Mouse (Mus musculus) megakaryocyte progenitor cell, adult 5-6 weeks (primary cell): ENCODE results near the gene Sbf2. TPM values are rescaled to one million over a fixed set of nuclear protein-coding genes. Genes with fewer than 3 reads are reported as not detected.

Source experiments
- total RNA-seq, 2 experiments: library from RNA; stranded (forward) in 1 of 2; stranded (reverse) in 1 of 2; fragments of 157-497, 149-512 nt in 1 of 2; fragments of 200-1000 nt in 1 of 2; gene quantifications; 2 replicates each; pipeline versions ENCODE4 v1.2.3 to v1.2.4; 2015 to 2017

Sbf2 gene
- total RNA-seq, 2 experiments from 2014 or later: 0.46 to 1.6 TPM

Other genes starting within 250 kb of the Sbf2 start
- gene Adm, start 12.7 kb upstream of the Sbf2 start, total RNA-seq (2015): not detected in 2 replicates
- not detected in 2 replicates for gene Adm, start 12.7 kb upstream of the Sbf2 start, total RNA-seq (2017)
- gene Ampd3, start 153.3 kb upstream of the Sbf2 start, total RNA-seq (2015): 8.6 and 9.1 TPM in 2 replicates
- 3.8 and 10.8 TPM in 2 replicates for gene Ampd3, start 153.3 kb upstream of the Sbf2 start, total RNA-seq (2017)
- gene Rnf141, start 229.5 kb upstream of the Sbf2 start, total RNA-seq (2015): 20.1 and 34.9 TPM in 2 replicates
- gene Rnf141, start 229.5 kb upstream of the Sbf2 start, total RNA-seq (2017): 26.2 and 35.4 TPM in 2 replicates
- gene Lyve1, start 248.3 kb upstream of the Sbf2 start, total RNA-seq (2015): 0.10 TPM in 1 of 2 replicates, not detected in the other
- gene Lyve1, start 248.3 kb upstream of the Sbf2 start, total RNA-seq (2017): not detected in 2 replicates